Mouse (Mus musculus) kidney, embryonic 14.5 days (tissue): ENCODE results near the gene Epb41. TPM values are rescaled to one million over a fixed set of nuclear protein-coding genes. Genes with fewer than 3 reads are reported as not detected.

Experiments used
- ATAC-seq: fragments of 200-750 bp; cut with Nextera tagmentation; 2 replicates; pipeline ENCODE4 v1.8.0; 2017; ENCODE audit warnings: moderate number of reproducible peaks, mild to moderate bottlenecking, moderate TSS enrichment, moderate library complexity; ENCODE audit not compliant: low FRiP score, low TSS enrichment
- H3K27ac ChIP-seq: fragments of 300-500 bp; sonication (generic); 2 replicates; pipeline ENCODE4 v1.5.1; 2014; ENCODE audit warnings: low read depth, mild to moderate bottlenecking, low read length, moderate library complexity, mixed read lengths
- H3K27me3 ChIP-seq: fragments of 300-500 bp; sonication (generic); 2 replicates; pipeline ENCODE4 v1.6.1; 2014; ENCODE audit warnings: mild to moderate bottlenecking, low read length; ENCODE audit not compliant: control insufficient read depth, insufficient read depth
- H3K36me3 ChIP-seq: fragments of 300-500 bp; sonication (generic); 2 replicates; pipeline ENCODE4 v1.6.1; 2014; ENCODE audit warnings: low read length, mixed read lengths; ENCODE audit not compliant: control insufficient read depth, insufficient read depth
- H3K4me1 ChIP-seq: fragments of 300-500 bp; sonication (generic); 2 replicates; pipeline ENCODE4 v1.6.1; 2014; ENCODE audit warnings: low read length, mixed read lengths; ENCODE audit not compliant: control insufficient read depth, insufficient read depth
- H3K4me2 ChIP-seq: fragments of 300-500 bp; sonication (generic); replicated peaks from 2 replicates; pipeline ENCODE4 v1.6.1; 2014; ENCODE audit warnings: low read depth, mild to moderate bottlenecking, low read length
- H3K4me3 ChIP-seq: fragments of 300-500 bp; sonication (generic); 2 replicates; pipeline ENCODE4 v1.5.1; 2014; ENCODE audit warnings: mild to moderate bottlenecking, low read length
- H3K9ac ChIP-seq: fragments of 300-500 bp; sonication (generic); 2 replicates; pipeline ENCODE4 v1.6.1; 2014; ENCODE audit warnings: low read depth, mild to moderate bottlenecking, low read length, moderate library complexity
- H3K9me3 ChIP-seq: fragments of 300-500 bp; sonication (generic); 2 replicates; pipeline ENCODE4 v1.6.1; 2016; ENCODE audit warnings: low read length; ENCODE audit not compliant: control insufficient read depth
- WGBS: fragments of 180-500 bp; shearing (Covaris S2); extraction: QIAGEN DNeasy Blood & Tissue Kit; methylation state at CpG from one replicate; pipeline ENCODE4 v1.1.7; 2014; 5-methylcytosine and 5-hydroxymethylcytosine counted together
- polyA plus RNA-seq: library from polyadenylated mRNA; unstranded; fragments of >200 nt; fragmentation: Nextera tagmentation; extraction: Ambion mirVana; gene quantifications from 2 replicates; pipeline ENCODE4 v1.2.1, GENCODE M21; 2014

The Epb41 gene
- polyA plus RNA-seq, 1 experiment from 2014 or later, result 78.5 TPM

GRCm38 (mm10) chr4:131977201-131977600 lies 97.9 kb downstream of the Epb41 start:
- Histone ChIP-seq H3K4me1 (no peaks in the 10 kb centered on the region), H3K27me3 (no peaks in the 10 kb centered on the region), H3K9me3 (no peaks in the 10 kb centered on the region), H3K9ac (no peak overlapping the region), H3K36me3 (peaks cover 65% of the 10 kb centered on the region), H3K4me3 (no peak overlapping the region), H3K27ac (no peak overlapping the region), H3K4me2 (no peak overlapping the region)
- 22% methylated on average over 4 of the region's 4 CpGs for WGBS
- no peak for ATAC-seq

DNA sequence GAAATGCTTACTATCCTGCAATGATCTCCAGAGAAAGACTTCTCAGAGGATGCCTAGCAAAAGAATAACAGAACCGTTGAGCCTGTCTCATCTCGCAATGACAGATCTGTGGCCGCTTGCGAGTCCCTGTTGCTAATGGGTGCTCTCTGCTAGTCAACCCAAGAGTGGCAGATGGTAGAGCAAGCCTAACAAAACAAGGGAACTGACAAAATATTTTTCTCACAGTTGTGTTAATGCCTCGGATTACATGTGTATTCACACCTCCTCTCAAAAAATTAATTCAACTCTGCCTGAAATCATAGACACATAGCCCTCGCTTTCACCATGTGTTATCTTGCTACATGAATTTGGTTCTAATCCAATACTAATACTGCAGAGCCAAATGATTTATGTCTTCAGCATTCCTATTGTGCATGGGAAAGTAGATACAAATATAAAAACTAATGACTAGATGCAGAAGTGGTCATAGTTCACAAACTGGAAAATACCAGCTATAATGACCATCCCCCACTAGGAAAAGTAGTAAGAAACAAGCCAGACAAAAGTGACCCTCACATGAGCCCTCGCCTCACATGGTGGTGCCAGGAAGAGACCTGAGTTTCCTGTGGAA lies 104.8 kb downstream of the Epb41 start:
- no peak overlapping the region for H3K9ac ChIP-seq
- no peaks in the 10 kb centered on the region for H3K4me1 ChIP-seq
- H3K27me3 ChIP-seq, result no peaks in the 10 kb centered on the region
- no peak overlapping the region for H3K4me3 ChIP-seq
- no peak for ATAC-seq
- 0 out of 2 replicates have a peak overlapping the region, but pooled peaks have one; percentile 19 for H3K27ac ChIP-seq
- peaks cover 54% of the 10 kb centered on the region for H3K36me3 ChIP-seq
- no peaks in the 10 kb centered on the region for H3K9me3 ChIP-seq
- no peak overlapping the region for H3K4me2 ChIP-seq
- 73% methylated on average over 7 of the region's 7 CpGs for WGBS

DNA sequence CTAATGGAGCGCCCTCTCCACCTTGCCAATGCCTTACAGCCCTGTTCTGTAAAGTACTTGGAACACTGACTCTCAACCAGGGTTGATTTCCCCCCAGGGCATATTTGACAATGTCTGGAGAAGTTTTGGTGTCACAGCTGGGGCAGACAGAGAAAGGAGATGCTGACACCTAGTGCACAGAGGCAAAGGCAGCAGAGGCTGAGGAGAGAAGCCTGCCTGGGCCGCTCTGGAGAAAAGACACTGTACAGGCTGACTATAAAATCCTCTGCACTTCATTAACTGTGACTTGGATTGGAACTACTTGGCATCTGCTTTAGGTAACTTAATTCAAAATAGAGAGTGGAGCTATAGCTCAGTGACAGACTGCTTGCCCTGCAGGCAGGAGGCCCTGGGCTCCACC lies 106.2 kb downstream of the Epb41 start:
- ATAC-seq, result peak; percentile 68; the same call in 1 of the 2 replicates
- Histone ChIP-seq H3K36me3 (peaks cover 47% of the 10 kb centered on the region), H3K27ac (no peak overlapping the region), H3K4me2 (no peak overlapping the region), H3K27me3 (no peaks in the 10 kb centered on the region), H3K9me3 (no peaks in the 10 kb centered on the region), H3K4me1 (no peaks in the 10 kb centered on the region), H3K9ac (no peak overlapping the region), H3K4me3 (no peak overlapping the region)
- WGBS, result 70% methylated on average over 2 of the region's 2 CpGs

- 78% methylated on average over 3 of the region's 3 CpGs for whole genome bisulfite sequencing
- peaks cover 24% of the 10 kb centered on the region for H3K36me3 ChIP-seq
Observed at GRCm38 (mm10) chr4:131957161-131957560, 118.0 kb downstream of the Epb41 start.

GRCm38 (mm10) chr4:131950657-131951056 lies 124.5 kb downstream of the Epb41 start:
- no peak for ATAC-seq
- Histone ChIP-seq H3K9ac (no peak overlapping the region), H3K36me3 (peaks cover 13% of the 10 kb centered on the region), H3K4me1 (peaks cover 4% of the 10 kb centered on the region; the same call in 1 of the 2 replicates), H3K27me3 (no peaks in the 10 kb centered on the region), H3K9me3 (no peaks in the 10 kb centered on the region), H3K4me3 (no peak overlapping the region), H3K27ac (no peak overlapping the region), H3K4me2 (no peak overlapping the region)
- WGBS, result 60% methylated on average over 8 of the region's 8 CpGs

More at GRCm38 (mm10) chr4:131957161-131957560, 118.0 kb downstream of the Epb41 start:
- H3K4me3 ChIP-seq, result no peak overlapping the region
- no peak for ATAC-seq
- H3K27ac ChIP-seq, result no peak overlapping the region
- no peaks in the 10 kb centered on the region for H3K9me3 ChIP-seq
- no peaks in the 10 kb centered on the region for H3K4me1 ChIP-seq
- H3K4me2 ChIP-seq, result no peak overlapping the region
- no peak overlapping the region for H3K9ac ChIP-seq
- no peaks in the 10 kb centered on the region for H3K27me3 ChIP-seq

GRCm38 (mm10) chr4:131949903-131950302 lies 125.2 kb downstream of the Epb41 start:
- no peaks in the 10 kb centered on the region for H3K9me3 ChIP-seq
- H3K9ac ChIP-seq, result no peak overlapping the region
- no peak overlapping the region for H3K4me2 ChIP-seq
- no peak for ATAC-seq
- peaks cover 5% of the 10 kb centered on the region; the same call in 1 of the 2 replicates for H3K4me1 ChIP-seq
- no peak overlapping the region for H3K27ac ChIP-seq
- no peaks in the 10 kb centered on the region for H3K27me3 ChIP-seq
- peaks cover 9% of the 10 kb centered on the region for H3K36me3 ChIP-seq
- WGBS, result 50% methylated on average over 5 of the region's 5 CpGs
- no peak overlapping the region for H3K4me3 ChIP-seq

DNA sequence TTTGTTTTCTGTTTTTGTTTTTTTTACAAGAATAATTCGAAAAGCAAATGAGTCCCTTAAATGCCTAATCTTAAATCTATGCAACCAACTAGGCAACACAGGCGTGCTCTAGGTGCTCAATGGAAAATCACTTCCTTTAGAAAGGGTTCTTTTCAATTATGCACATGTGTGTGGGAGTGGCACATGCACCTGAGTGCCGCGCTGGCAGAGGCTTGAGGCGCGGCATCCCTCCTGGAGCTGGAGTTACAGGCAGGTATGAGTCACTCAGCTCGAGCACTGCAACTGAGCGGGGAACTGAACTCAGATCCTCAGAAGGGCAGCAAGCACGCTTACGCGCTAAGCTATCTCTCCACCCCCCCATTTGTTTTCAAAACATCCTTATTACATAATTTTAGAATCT lies 127.3 kb downstream of the Epb41 start:
- H3K27ac ChIP-seq, result no peak overlapping the region
- no peak for ATAC-seq
- H3K4me3 ChIP-seq, result no peak overlapping the region
- H3K9me3 ChIP-seq, result no peaks in the 10 kb centered on the region
- H3K27me3 ChIP-seq, result no peaks in the 10 kb centered on the region
- H3K36me3 ChIP-seq, result peaks cover 2% of the 10 kb centered on the region; the same call in 1 of the 2 replicates
- H3K4me1 ChIP-seq, result peaks cover 5% of the 10 kb centered on the region; the same call in 1 of the 2 replicates
- 85% methylated on average over 11 of the region's 11 CpGs for WGBS
- H3K4me2 ChIP-seq, result no peak overlapping the region
- no peak overlapping the region for H3K9ac ChIP-seq

DNA sequence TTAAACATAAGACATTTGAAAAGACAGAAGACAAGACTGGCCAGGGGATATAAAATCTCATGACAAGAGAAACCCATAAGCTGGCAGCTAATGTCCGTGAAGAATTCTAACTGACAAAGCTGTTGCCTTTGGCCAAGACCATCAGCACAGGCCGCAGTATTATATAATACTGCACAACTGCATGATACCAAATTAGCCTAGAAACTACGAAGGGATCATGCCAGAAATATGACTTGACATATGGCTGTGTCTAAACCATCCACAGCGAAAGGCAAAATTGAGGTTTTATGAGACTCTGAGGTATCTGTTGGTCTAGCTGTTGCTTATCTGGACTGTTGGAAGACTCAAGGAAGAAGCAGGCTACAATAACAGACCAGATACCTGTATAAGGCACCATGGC lies 134.3 kb downstream of the Epb41 start:
- no peak overlapping the region for H3K4me2 ChIP-seq
- H3K4me1 ChIP-seq, result peaks cover 3% of the 10 kb centered on the region; the same call in 1 of the 2 replicates
- no peaks in the 10 kb centered on the region for H3K27me3 ChIP-seq
- no peak for ATAC-seq
- no peak overlapping the region for H3K27ac ChIP-seq
- no peak overlapping the region for H3K4me3 ChIP-seq
- H3K36me3 ChIP-seq, result peaks cover 2% of the 10 kb centered on the region; the same call in 1 of the 2 replicates
- H3K9me3 ChIP-seq, result no peaks in the 10 kb centered on the region
- no peak overlapping the region for H3K9ac ChIP-seq
- 92% methylated on average over 4 of the region's 4 CpGs for WGBS

DNA sequence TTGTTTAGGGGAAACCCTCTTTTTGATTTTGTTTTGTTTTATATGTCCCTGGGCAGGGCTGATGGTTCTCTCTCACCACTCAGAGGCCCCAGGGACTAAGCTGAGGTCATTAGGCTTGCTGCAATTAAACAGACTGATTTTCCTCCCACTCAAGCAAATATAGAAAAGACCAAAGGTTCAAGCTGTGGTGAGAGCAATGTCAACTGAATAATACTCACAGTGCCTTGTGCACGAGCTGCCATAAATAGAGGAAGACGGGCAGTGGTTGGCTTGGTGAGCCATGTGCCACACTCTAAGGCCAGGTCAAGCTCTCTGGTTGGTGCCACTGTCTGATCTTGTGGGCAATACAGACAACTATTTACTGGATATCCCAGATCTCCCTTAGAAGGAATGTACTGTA lies 135.7 kb downstream of the Epb41 start:
- H3K36me3 ChIP-seq, result peaks cover 15% of the 10 kb centered on the region
- 71% methylated on average over 2 of the region's 2 CpGs for WGBS
- no peak overlapping the region for H3K4me2 ChIP-seq
- no peak overlapping the region for H3K27ac ChIP-seq
- no peak for ATAC-seq
- H3K4me3 ChIP-seq, result no peak overlapping the region
- no peak overlapping the region for H3K9ac ChIP-seq
- H3K9me3 ChIP-seq, result no peaks in the 10 kb centered on the region
- H3K27me3 ChIP-seq, result no peaks in the 10 kb centered on the region
- H3K4me1 ChIP-seq, result no peaks in the 10 kb centered on the region
